Mouse (Mus musculus) midbrain, embryonic 16.5 days (tissue): ENCODE measurements around the gene Iqcg. TPM values are rescaled to one million over a fixed set of nuclear protein-coding genes. Genes with fewer than 3 reads are reported as not detected.
A peak's percentile ranks its signal among the peaks of the same experiment; 100 is the strongest.
"Not testable (repeated sequence)": the region's sequence is repeated elsewhere in the genome, so short reads cannot be mapped to it uniquely, and the experiment has no call there.

Experiments used
- ATAC-seq: fragments of 200-750 bp; cut with Nextera tagmentation; 2 replicates; pipeline ENCODE4 v1.8.0; 2017; ENCODE audit warnings: moderate TSS enrichment
- H3K27ac ChIP-seq: fragments of 300-500 bp; sonication (generic); 2 replicates; pipeline ENCODE4 v1.5.1; 2014; ENCODE audit warnings: mild to moderate bottlenecking, low read length, mixed read lengths
- H3K27me3 ChIP-seq: fragments of 300-500 bp; sonication (generic); 2 replicates; pipeline ENCODE4 v1.6.1; 2014; ENCODE audit warnings: low read depth, low read length, mixed read lengths; ENCODE audit not compliant: control insufficient read depth, insufficient read depth
- H3K36me3 ChIP-seq: fragments of 300-500 bp; sonication (generic); 2 replicates; pipeline ENCODE4 v1.6.1; 2014; ENCODE audit warnings: mild to moderate bottlenecking, low read length, moderate library complexity, mixed read lengths; ENCODE audit not compliant: control insufficient read depth, insufficient read depth
- H3K4me1 ChIP-seq: fragments of 300-500 bp; sonication (generic); 2 replicates; pipeline ENCODE4 v1.6.1; 2014; ENCODE audit warnings: mild to moderate bottlenecking, low read length, mixed read lengths; ENCODE audit not compliant: control insufficient read depth, insufficient read depth
- H3K4me2 ChIP-seq: fragments of 300-500 bp; sonication (generic); 2 replicates; pipeline ENCODE4 v1.6.1; 2014; ENCODE audit warnings: mild to moderate bottlenecking, low read length, mixed read lengths
- H3K4me3 ChIP-seq: fragments of 300-500 bp; sonication (generic); 2 replicates; pipeline ENCODE4 v1.5.1; 2014; ENCODE audit warnings: low read depth, mild to moderate bottlenecking, low read length, moderate library complexity, mixed read lengths
- H3K9ac ChIP-seq: fragments of 300-500 bp; sonication (generic); 2 replicates; pipeline ENCODE4 v1.6.1; 2014; ENCODE audit warnings: low read depth, low read length, mixed read lengths
- H3K9me3 ChIP-seq: fragments of 300-500 bp; sonication (generic); replicated peaks from 2 replicates; pipeline ENCODE4 v1.6.1; 2014; ENCODE audit warnings: mild to moderate bottlenecking, low read length, mixed read lengths; ENCODE audit not compliant: control insufficient read depth, poor library complexity, severe bottlenecking
- WGBS: fragments of 180-500 bp; shearing (Covaris S2); extraction: QIAGEN DNeasy Blood & Tissue Kit; methylation state at CpG from one replicate; pipeline ENCODE4 v1.1.7; 2014; 5-methylcytosine and 5-hydroxymethylcytosine counted together
- polyA plus RNA-seq: library from polyadenylated mRNA; unstranded; fragments of >200 nt; fragmentation: Nextera tagmentation; extraction: Ambion mirVana; gene quantifications from 2 replicates; pipeline ENCODE4 v1.2.1, GENCODE M21; 2015

Gene Iqcg
- polyA plus RNA-seq, 1 experiment from 2014 or later, result 7.6 TPM

DNA sequence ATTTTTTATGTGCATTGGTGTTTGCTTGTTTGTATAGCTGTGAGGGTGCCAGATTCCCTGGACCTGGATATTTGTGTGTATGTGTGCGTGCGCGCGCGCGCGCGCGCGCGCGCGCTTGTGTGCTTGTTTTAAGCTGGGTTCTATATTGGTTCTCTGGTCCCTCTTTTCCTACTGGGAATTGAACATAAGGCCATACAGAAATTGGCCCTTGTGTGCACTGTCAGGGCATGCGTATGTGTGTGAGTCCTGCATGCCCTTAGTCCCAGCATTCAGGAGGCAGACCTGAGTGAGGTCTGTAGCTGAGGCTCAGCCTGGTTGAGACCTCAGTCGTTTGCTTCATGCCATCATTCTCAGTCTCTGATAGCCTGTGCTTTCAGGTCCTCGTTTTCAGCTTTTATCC lies 2.0 kb upstream of the Iqcg start:
- no peak overlapping the region for H3K4me3 ChIP-seq
- ATAC-seq, result no peak
- H3K4me2 ChIP-seq, result peak overlapping the region; percentile 75; the same call in 1 of the 2 replicates
- 97% methylated on average over 16 of the region's 16 CpGs for WGBS
- H3K9me3 ChIP-seq, result no peaks in the 10 kb centered on the region
- H3K27ac ChIP-seq, result no peak overlapping the region
- peaks cover 18% of the 10 kb centered on the region for H3K4me1 ChIP-seq
- H3K36me3 ChIP-seq, result peaks cover 7% of the 10 kb centered on the region
- H3K9ac ChIP-seq, result no peak overlapping the region
- no peaks in the 10 kb centered on the region for H3K27me3 ChIP-seq

DNA sequence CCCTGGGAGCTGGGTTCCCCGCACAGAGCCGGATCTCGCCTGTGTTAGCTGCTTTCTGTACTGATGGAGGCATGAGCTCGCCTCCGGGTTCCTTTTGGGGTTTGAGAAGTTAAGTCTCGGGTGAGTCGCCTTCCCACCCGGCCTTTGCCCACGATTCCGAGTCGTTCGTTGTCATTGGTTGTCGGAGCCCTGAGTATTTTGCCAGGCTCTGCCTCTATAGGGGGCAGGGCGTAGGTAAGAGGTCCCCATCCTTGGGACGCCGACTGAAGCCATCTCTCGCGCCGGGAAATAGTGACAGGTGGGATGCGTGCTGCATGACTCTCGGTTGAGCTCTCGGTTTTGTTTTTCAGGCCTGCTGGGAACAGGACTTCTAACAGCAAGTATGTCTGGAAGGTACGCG lies 768 bp upstream of the Iqcg start:
- Histone ChIP-seq H3K4me2 (peak overlapping the region; percentile 75), H3K27ac (peak overlapping the region; percentile 91), H3K27me3 (no peaks in the 10 kb centered on the region), H3K36me3 (peaks cover 7% of the 10 kb centered on the region), H3K4me3 (peak overlapping the region; percentile 88), H3K9ac (peak overlapping the region; percentile 95), H3K4me1 (peaks cover 17% of the 10 kb centered on the region), H3K9me3 (no peaks in the 10 kb centered on the region)
- peak; percentile 52 for ATAC-seq
- under 1% methylated on average over 24 of the region's 24 CpGs for WGBS

DNA sequence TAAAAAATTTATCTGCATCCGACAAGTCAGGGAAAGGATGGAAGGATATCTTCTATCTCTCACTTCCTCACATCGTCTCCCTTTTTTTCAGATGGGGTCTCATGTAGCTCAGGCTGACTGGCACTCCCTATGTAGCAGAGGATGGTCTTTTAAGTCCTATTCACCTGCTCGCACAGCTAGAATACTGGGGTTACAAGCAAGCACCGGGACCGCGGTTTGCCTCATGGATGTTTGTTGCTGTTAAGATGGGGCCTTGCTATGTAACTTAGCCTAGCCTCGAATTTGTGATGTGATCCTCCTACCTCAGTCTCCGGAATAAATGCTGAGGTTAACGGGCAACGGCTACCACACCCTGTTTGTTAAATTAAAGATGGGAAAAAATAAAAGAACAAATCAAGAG lies 363 bp downstream of the Iqcg start:
- peaks cover 7% of the 10 kb centered on the region for H3K36me3 ChIP-seq
- H3K27ac ChIP-seq, result peak overlapping the region; percentile 91
- H3K27me3 ChIP-seq, result no peaks in the 10 kb centered on the region
- 18% methylated on average over 10 of the region's 10 CpGs for WGBS
- H3K4me3 ChIP-seq, result peak overlapping the region; percentile 88
- no peaks in the 10 kb centered on the region for H3K9me3 ChIP-seq
- H3K9ac ChIP-seq, result peak overlapping the region; percentile 95
- H3K4me1 ChIP-seq, result peaks cover 15% of the 10 kb centered on the region
- H3K4me2 ChIP-seq, result peak overlapping the region; percentile 75
- peak; percentile 36 for ATAC-seq

DNA sequence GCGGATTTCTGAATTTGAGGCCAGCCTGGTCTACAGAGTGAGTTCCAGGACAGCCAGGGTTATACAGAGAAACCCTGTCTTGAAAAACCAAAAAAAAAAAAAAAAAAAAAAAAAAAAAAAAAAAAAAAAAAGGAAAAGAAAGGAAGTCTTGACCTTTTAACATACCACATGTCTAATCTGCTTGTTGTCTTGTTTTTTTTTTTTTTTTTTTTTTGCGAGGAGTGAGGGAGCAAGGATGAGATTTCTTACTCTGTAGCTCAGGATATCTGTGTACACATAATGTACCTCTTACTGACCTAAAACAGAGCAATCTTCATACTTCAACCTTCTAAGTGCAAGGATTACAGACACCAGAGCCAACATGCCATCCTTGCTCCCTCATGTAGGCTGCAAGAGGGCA lies 1.1 kb downstream of the Iqcg start:
- WGBS, result 95% methylated on average over 2 of the region's 2 CpGs
- H3K9ac ChIP-seq, ATAC-seq, H3K9me3 ChIP-seq, H3K36me3 ChIP-seq, H3K4me3 ChIP-seq, H3K4me2 ChIP-seq, H3K27me3 ChIP-seq, H3K27ac ChIP-seq: not testable (repeated sequence)
- peaks cover 15% of the 10 kb centered on the region for H3K4me1 ChIP-seq

DNA sequence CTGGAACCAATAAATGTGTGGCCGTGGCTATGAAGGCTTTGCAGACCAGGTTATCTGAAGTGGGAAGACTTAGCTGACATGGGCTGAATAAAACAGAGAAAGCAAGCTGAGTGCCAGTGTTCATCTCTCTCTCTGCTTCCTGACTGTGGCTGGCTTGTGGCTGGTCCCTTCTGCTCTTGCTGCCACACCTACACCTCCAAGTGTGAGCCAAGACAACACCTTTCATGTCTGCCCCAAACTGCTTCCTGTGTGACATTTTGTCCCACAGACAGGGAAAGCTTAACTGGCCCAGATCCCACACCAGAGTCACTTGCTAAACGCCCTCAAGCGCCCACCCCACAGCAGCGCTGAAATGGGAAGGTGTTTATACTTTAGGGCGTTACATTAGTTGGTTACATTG lies 2.9 kb downstream of the Iqcg start:
- Histone ChIP-seq H3K9ac (no peak overlapping the region), H3K27me3 (no peaks in the 10 kb centered on the region), H3K4me1 (peaks cover 11% of the 10 kb centered on the region), H3K36me3 (peaks cover 2% of the 10 kb centered on the region; the same call in 1 of the 2 replicates), H3K4me3 (no peak overlapping the region), H3K4me2 (no peak overlapping the region), H3K27ac (no peak overlapping the region), H3K9me3 (no peaks in the 10 kb centered on the region)
- WGBS, result 81% methylated on average over 5 of the region's 5 CpGs
- no peak for ATAC-seq

DNA sequence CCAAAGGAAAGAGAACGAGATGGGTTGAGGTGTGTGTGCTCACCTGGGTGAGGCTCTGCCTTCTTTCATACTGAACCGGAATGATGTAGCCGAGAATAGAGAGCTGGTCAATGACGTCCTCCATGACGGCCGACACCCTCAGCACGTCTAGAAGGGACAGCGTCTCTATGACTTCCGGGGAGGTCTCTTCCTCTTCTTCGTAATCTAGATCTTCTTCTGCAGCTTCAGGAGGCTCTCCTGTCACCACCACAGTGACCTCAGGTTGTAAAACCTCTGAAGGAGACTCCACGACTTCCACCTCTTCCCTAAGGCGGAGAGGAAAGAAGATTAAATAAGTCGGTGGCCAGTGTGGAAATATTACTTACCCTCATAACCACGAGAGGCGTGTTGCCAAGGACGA lies 6.2 kb downstream of the Iqcg start:
- Histone ChIP-seq H3K9me3 (no peaks in the 10 kb centered on the region), H3K27me3 (no peaks in the 10 kb centered on the region), H3K36me3 (0 out of 2 replicates have a peak, but pooled peaks cover 2% of the 10 kb centered on the region), H3K4me2 (no peak overlapping the region), H3K9ac (no peak overlapping the region), H3K4me1 (no peaks in the 10 kb centered on the region), H3K4me3 (no peak overlapping the region), H3K27ac (no peak overlapping the region)
- ATAC-seq, result no peak
- WGBS, result 94% methylated on average over 16 of the region's 16 CpGs

DNA sequence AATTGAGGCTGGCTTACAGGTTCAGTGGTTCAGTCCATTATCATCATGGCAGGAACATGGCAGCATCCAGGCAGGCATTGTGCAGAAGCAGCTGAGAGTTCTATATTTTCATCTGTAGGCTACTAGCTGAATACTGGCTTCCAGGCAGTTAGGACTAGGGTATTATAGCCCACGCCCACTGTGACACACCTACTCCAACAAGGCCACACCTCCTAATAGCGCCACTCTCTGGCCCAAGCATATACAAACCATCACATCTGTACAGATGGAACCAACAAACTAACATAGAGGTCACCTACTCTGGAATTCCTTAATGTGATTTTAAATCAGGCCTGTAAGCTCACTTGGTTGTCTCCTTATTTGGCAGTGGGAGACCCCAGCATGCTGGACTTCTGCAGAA lies 7.3 kb downstream of the Iqcg start:
- H3K4me3 ChIP-seq, result no peak overlapping the region
- H3K4me1 ChIP-seq, result no peaks in the 10 kb centered on the region
- no peak overlapping the region for H3K9ac ChIP-seq
- H3K27ac ChIP-seq, result no peak overlapping the region
- H3K36me3 ChIP-seq, result 0 out of 2 replicates have a peak, but pooled peaks cover 2% of the 10 kb centered on the region
- no peaks in the 10 kb centered on the region for H3K27me3 ChIP-seq
- no peak for ATAC-seq
- H3K9me3 ChIP-seq, result no peaks in the 10 kb centered on the region
- WGBS, result 81% methylated on average over 2 of the region's 2 CpGs
- no peak overlapping the region for H3K4me2 ChIP-seq

DNA sequence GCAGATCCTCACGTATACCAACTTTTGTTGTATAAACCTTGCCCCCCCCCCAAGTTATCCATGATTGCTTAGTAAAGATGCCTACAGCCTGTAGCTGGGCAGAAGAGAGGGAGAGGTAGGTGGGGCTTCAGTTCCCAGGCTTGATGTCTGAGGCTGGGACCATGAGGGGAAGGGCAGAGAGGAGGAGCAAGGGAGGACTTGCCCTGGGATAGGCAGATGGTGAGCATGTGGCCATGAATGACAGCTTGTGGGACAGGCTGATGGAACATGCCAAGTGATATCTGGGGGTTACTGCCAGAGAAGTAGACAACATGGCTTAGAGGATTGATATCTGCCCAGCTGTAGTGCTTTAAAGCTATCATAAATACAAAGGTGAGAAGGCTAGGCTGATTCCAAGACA lies 8.0 kb downstream of the Iqcg start:
- H3K27me3 ChIP-seq, result no peaks in the 10 kb centered on the region
- WGBS, result 87% methylated on average over 1 of the region's 1 CpGs
- ATAC-seq, result no peak
- H3K27ac ChIP-seq, result no peak overlapping the region
- no peak overlapping the region for H3K4me3 ChIP-seq
- 0 out of 2 replicates have a peak, but pooled peaks cover 2% of the 10 kb centered on the region for H3K36me3 ChIP-seq
- H3K4me1 ChIP-seq, result no peaks in the 10 kb centered on the region
- H3K9me3 ChIP-seq, result no peaks in the 10 kb centered on the region
- no peak overlapping the region for H3K9ac ChIP-seq
- H3K4me2 ChIP-seq, result no peak overlapping the region

DNA sequence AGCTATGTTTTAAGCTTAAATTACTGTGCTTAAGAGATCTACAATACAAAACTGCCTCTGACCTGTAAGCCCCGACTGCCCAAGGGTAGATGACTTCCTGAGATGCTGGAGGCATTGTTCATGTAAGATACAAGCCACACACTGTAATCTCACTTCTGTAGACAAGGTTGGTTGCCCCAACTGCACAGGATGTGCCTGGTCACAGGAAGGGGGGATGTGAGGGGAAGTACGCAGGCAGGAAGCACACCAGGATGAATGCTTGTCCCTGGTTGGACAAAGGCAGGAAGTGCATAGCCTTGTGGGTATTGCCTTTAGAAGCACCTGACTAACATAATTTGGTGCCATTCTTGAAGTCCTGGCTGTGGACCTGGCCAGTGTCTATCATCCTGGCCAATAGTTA lies 12.8 kb downstream of the Iqcg start:
- WGBS, result 82% methylated on average over 2 of the region's 2 CpGs
- H3K4me1 ChIP-seq, result no peaks in the 10 kb centered on the region

More for the DNA sequence above, 12.8 kb downstream of the Iqcg start:
- Histone ChIP-seq H3K4me3 (no peak overlapping the region), H3K27me3 (no peaks in the 10 kb centered on the region), H3K27ac (no peak overlapping the region), H3K9ac (no peak overlapping the region), H3K4me2 (no peak overlapping the region), H3K9me3 (no peaks in the 10 kb centered on the region), H3K36me3 (no peaks in the 10 kb centered on the region)
- no peak for ATAC-seq
